Mouse (Mus musculus): ENCODE measurements around the gene Tspan7.

- TF ChIP-seq CTCF (IDR thresholded peaks at IDR 0.05; ENCODE audit: borderline replicate concordance, extremely low read depth, insufficient read depth, insufficient read length) (no peak), POLR2A (IDR thresholded peaks at IDR 0.05; ENCODE audit: borderline replicate concordance, extremely low read depth, insufficient read depth, insufficient read length, poor library complexity, severe bottlenecking) (no peak)
Measured at GRCm38 (mm10) chrX:10517756-10518155, 32.8 kb downstream of the Tspan7 start.
